Mouse (Mus musculus) gastrocnemius, postnatal 14 days (tissue): ENCODE results near the gene Actn1. TPM values are rescaled to one million over a fixed set of nuclear protein-coding genes. Genes with fewer than 3 reads are reported as not detected.

ENCODE experiments used
- DNase-seq: peaks from one replicate; pipeline ENCODE4 v3.0.0; 2021; ENCODE audit warnings: mixed read lengths
- intact Hi-C: fragments of 180-260 bp; cut with DNase I; formaldehyde crosslinking; loops from one replicate; pipeline ENCODE4 v1.15.1; 2025; ENCODE audit warnings: low total_unique reads
- total RNA-seq, 2 experiments: library from RNA; stranded (reverse); gene quantifications; 2 replicates each; pipeline ENCODE4 v1.2.3; 2021

Gene Actn1
- total RNA-seq, 2 experiments from 2014 or later: 18.3 to 22.5 TPM

- intact Hi-C loops: loop anchor here (10.0 kb wide), 1 partner anchor 371 kb away; no protein-coding TSS in a partner anchor
- DNase-seq: no peak
These were observed 134.9 kb downstream of the Actn1 start for GRCm38 (mm10) chr12:80125316-80125715.

- no peak for DNase-seq
- intact Hi-C loops: loop anchor here (10.0 kb wide), 1 partner anchor 370 kb away; no protein-coding TSS in a partner anchor
These were observed 135.4 kb downstream of the Actn1 start for GRCm38 (mm10) chr12:80124756-80125155.

- intact Hi-C loops: loop anchor here (10.0 kb wide), 1 partner anchor 369 kb away; no protein-coding TSS in a partner anchor
- DNase-seq: peak; percentile 72
These were observed 136.0 kb downstream of the Actn1 start for GRCm38 (mm10) chr12:80124211-80124610.

GRCm38 (mm10) chr12:80123227-80123803 lies 136.9 kb downstream of the Actn1 start:
- peak; percentile 60 for DNase-seq
- intact Hi-C loops: loop anchor here (10.0 kb wide), 1 partner anchor 369 kb away; no protein-coding TSS in a partner anchor

- intact Hi-C loops: loop anchor here (10.0 kb wide), 1 partner anchor 367 kb away; no protein-coding TSS in a partner anchor
- DNase-seq: no peak
These were observed 138.7 kb downstream of the Actn1 start for GRCm38 (mm10) chr12:80121438-80121837.

- DNase-seq: no peak
- intact Hi-C loops: no loop called here
These were observed 141.6 kb downstream of the Actn1 start for GRCm38 (mm10) chr12:80118588-80118987.

Other genes starting within 250 kb of the Actn1 start
- gene Zfp36l1, start 147.4 kb downstream of the Actn1 start, total RNA-seq: 10 to 100 TPM; 42.4 to 53.9 TPM
- 10 to 100 TPM; 26.0 to 27.2 TPM for gene Dcaf5, start 176.2 kb upstream of the Actn1 start, total RNA-seq
- gene Exd2, start 202.7 kb upstream of the Actn1 start, total RNA-seq: 10 to 100 TPM; 21.4 to 27.0 TPM